Mouse (Mus musculus) megakaryocyte, embryonic 14.5 days (primary cell): ENCODE data around the gene Pth2r.

Source experiments
- FLI1 ChIP-seq: IDR thresholded peaks from 2 replicates; pipeline ENCODE4 v1.6.1; 2012; ENCODE audit warnings: low read length, inconsistent platforms, mixed read lengths
- GATA1 ChIP-seq: IDR thresholded peaks from 3 replicates; pipeline ENCODE4 v1.6.1; 2012; ENCODE audit warnings: mixed read lengths, low read length, inconsistent platforms, borderline replicate concordance

DNA sequence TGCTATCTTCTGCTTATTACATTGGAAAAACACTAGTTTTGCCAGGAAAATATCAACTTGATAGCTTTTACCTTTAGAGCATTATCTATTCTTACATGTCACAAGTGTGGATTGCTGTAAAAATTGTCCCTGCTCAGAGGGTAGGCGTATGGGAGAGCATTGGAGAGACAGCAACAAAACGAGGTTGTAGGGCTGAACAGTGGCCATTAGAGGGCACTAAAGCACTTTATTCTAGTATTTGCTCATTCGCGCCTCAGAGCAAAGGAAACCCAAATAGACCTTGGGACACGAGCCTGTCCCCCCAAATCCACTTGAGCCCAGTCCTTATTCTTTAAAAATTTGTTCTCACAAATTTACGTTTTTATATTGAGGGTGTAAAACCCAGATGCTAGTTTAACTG lies 910 bp downstream of the Pth2r start:
- TF ChIP-seq GATA1 (no peak), FLI1 (no peak)
